Mouse (Mus musculus) colon, adult 2 months (tissue): ENCODE measurements around the gene Sox8. TPM values are rescaled to one million over a fixed set of nuclear protein-coding genes. Genes with fewer than 3 reads are reported as not detected.

Experiments
- polyA plus RNA-seq: library from polyadenylated mRNA; depleted of rRNA; stranded (reverse); fragments of >200 nt; gene quantifications from 2 replicates; pipeline ENCODE4 v1.2.3, GENCODE M21; 2012; rRNA removed

The Sox8 gene
- polyA plus RNA-seq, result 1.0 and 1.8 TPM in 2 replicates

GRCm38 (mm10) chr17:25570648-25571452 is at the start of gene Sox8:
Sox8 (minus strand) TSS chr17:25570686.

DNA sequence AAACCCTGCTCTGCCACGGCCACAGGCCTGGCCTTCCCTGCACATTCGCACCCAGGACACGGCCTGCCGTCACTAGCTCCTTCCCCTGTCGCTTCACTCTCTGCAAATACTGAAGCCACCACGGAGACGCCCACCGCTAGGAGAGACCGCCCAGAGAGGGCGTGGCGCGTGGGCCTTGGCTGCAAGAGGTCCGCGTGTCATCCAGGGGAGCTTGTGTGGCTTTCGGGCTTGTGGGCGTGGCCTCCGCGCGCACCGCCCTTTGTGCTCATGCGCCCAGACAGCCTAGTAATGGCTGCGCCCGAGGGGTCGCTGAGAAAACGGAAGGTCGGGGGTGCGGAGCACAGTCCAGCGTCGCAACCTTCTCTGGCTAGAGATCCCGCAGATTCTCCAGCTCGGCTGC is 8.4 kb upstream of the Sox8 start, which contains the start of gene Lmf1:
Gene Lmf1 (plus strand): TSS at position 166 of the 400 bp plus-strand sequence.

Other genes with a start within 250 kb of the Sox8 start
- gene Tpsab1, start 225.1 kb downstream of the Sox8 start, polyA plus RNA-seq, result not detected in 2 replicates
- gene Tpsb2, start 204.4 kb downstream of the Sox8 start, polyA plus RNA-seq, result 1.6 and 1.8 TPM in 2 replicates
- gene Tpsg1, start 201.4 kb downstream of the Sox8 start, polyA plus RNA-seq, result 180 and 201 TPM in 2 replicates
- gene Cacna1h, start 136.9 kb downstream of the Sox8 start, polyA plus RNA-seq, result 56.5 and 61.8 TPM in 2 replicates
- gene Tekt4, start 116.1 kb downstream of the Sox8 start, polyA plus RNA-seq, result 0.16 and 0.48 TPM in 2 replicates
- 0.56 and 1.00 TPM in 2 replicates for gene Sstr5, start 73.4 kb downstream of the Sox8 start, polyA plus RNA-seq
- gene Lmf1, start 8.4 kb upstream of the Sox8 start, polyA plus RNA-seq, result 20.6 and 23.5 TPM in 2 replicates
- gene Gng13, start 146.5 kb upstream of the Sox8 start, polyA plus RNA-seq, result 0.17 and 0.48 TPM in 2 replicates
- 9.4 and 10.7 TPM in 2 replicates for gene Chtf18, start 156.7 kb upstream of the Sox8 start, polyA plus RNA-seq
- 37.3 and 40.1 TPM in 2 replicates for gene Rpusd1, start 157.0 kb upstream of the Sox8 start, polyA plus RNA-seq
- gene Mslnl, start 165.4 kb upstream of the Sox8 start, polyA plus RNA-seq, result 0.59 and 0.60 TPM in 2 replicates
- gene Msln, start 183.7 kb upstream of the Sox8 start, polyA plus RNA-seq, result 5.1 and 8.6 TPM in 2 replicates
- gene Narfl, start 203.1 kb upstream of the Sox8 start, polyA plus RNA-seq, result 23.0 and 24.0 TPM in 2 replicates
- 42.7 and 47.9 TPM in 2 replicates for gene Haghl, start 215.0 kb upstream of the Sox8 start, polyA plus RNA-seq
- gene Ccdc78, start 215.9 kb upstream of the Sox8 start, polyA plus RNA-seq, result not detected in 2 replicates
- gene Fam173a, start 222.2 kb upstream of the Sox8 start, polyA plus RNA-seq, result 140 and 190 TPM in 2 replicates
- 0.90 and 1.5 TPM in 2 replicates for gene AC134908.4, start 225.0 kb upstream of the Sox8 start, polyA plus RNA-seq
- gene Metrn, start 226.4 kb upstream of the Sox8 start, polyA plus RNA-seq, result 30.8 and 45.3 TPM in 2 replicates
- 6.1 and 6.7 TPM in 2 replicates for gene Fbxl16, start 238.4 kb upstream of the Sox8 start, polyA plus RNA-seq